Mouse (Mus musculus): ENCODE data around the gene Slc5a2. TPM values are rescaled to one million over a fixed set of nuclear protein-coding genes. Genes with fewer than 3 reads are reported as not detected.

Gene Slc5a2
- polyA plus RNA-seq, 1 experiment from 2014 or later = 0.27 TPM

- Histone ChIP-seq H3K9ac (replicated peaks; ENCODE audit: low read length) (no peak overlapping the region), H3K4me3 (ENCODE audit: low read depth, low read length) (no peak overlapping the region), H3K9me3 (replicated peaks; ENCODE audit: control insufficient read depth, low read length) (no peaks in the 10 kb centered on the region), H3K4me1 (ENCODE audit: control insufficient read depth, insufficient read depth, low read length) (no peaks in the 10 kb centered on the region), H3K27ac (replicated peaks; ENCODE audit: low read depth, low read length) (no peak overlapping the region), H3K27me3 (ENCODE audit: control insufficient read depth, insufficient read depth, low read length) (no peaks in the 10 kb centered on the region), H3K36me3 (replicated peaks; ENCODE audit: control insufficient read depth, insufficient read depth, low read depth, low read length) (no peaks in the 10 kb centered on the region), H3K4me2 (ENCODE audit: low read depth, low read length) (no peak overlapping the region)
- WGBS = 54% methylated on average over 2 of the region's 2 CpGs
- DNase-seq (ENCODE audit: low spot score) (no peak), ATAC-seq (replicated peaks; ENCODE audit: insufficient number of reproducible peaks, low FRiP score, low TSS enrichment, low read depth) (no peak)
Observed at GRCm38 (mm10) chr7:128254978-128255377, 10.5 kb upstream of the Slc5a2 start.

GRCm38 (mm10) chr7:128255757-128256156, 9.7 kb upstream of the Slc5a2 start:
- no peak overlapping the region for H3K4me3 ChIP-seq (ENCODE audit: low read depth, low read length)
- no peak for DNase-seq (ENCODE audit: low spot score)
- no peak for ATAC-seq (replicated peaks; ENCODE audit: insufficient number of reproducible peaks, low FRiP score, low TSS enrichment, low read depth)
- H3K27ac ChIP-seq (replicated peaks; ENCODE audit: low read depth, low read length) = no peak overlapping the region
- H3K36me3 ChIP-seq (replicated peaks; ENCODE audit: control insufficient read depth, insufficient read depth, low read depth, low read length) = no peaks in the 10 kb centered on the region
- H3K4me2 ChIP-seq (ENCODE audit: low read depth, low read length) = no peak overlapping the region
- no peaks in the 10 kb centered on the region for H3K4me1 ChIP-seq (ENCODE audit: control insufficient read depth, insufficient read depth, low read length)
- no peaks in the 10 kb centered on the region for H3K27me3 ChIP-seq (ENCODE audit: control insufficient read depth, insufficient read depth, low read length)
- 88% methylated on average over 5 of the region's 5 CpGs for whole genome bisulfite sequencing
- H3K9ac ChIP-seq (replicated peaks; ENCODE audit: low read length) = no peak overlapping the region
- H3K9me3 ChIP-seq (replicated peaks; ENCODE audit: control insufficient read depth, low read length) = no peaks in the 10 kb centered on the region

GRCm38 (mm10) chr7:128256783-128257334, 8.6 kb upstream of the Slc5a2 start:
- DNase-seq (ENCODE audit: low spot score) (no peak), ATAC-seq (replicated peaks; ENCODE audit: insufficient number of reproducible peaks, low FRiP score, low TSS enrichment, low read depth) (no peak)
- Histone ChIP-seq H3K9me3 (replicated peaks; ENCODE audit: control insufficient read depth, low read length) (no peaks in the 10 kb centered on the region), H3K4me2 (ENCODE audit: low read depth, low read length) (no peak overlapping the region), H3K27me3 (ENCODE audit: control insufficient read depth, insufficient read depth, low read length) (no peaks in the 10 kb centered on the region), H3K9ac (replicated peaks; ENCODE audit: low read length) (no peak overlapping the region), H3K36me3 (replicated peaks; ENCODE audit: control insufficient read depth, insufficient read depth, low read depth, low read length) (no peaks in the 10 kb centered on the region), H3K27ac (replicated peaks; ENCODE audit: low read depth, low read length) (no peak overlapping the region), H3K4me1 (ENCODE audit: control insufficient read depth, insufficient read depth, low read length) (no peaks in the 10 kb centered on the region), H3K4me3 (ENCODE audit: low read depth, low read length) (no peak overlapping the region)
- WGBS = 71% methylated on average over 5 of the region's 5 CpGs

GRCm38 (mm10) chr7:128266056-128266455, 599 bp downstream of the Slc5a2 start:
- no peaks in the 10 kb centered on the region for H3K9me3 ChIP-seq (replicated peaks; ENCODE audit: control insufficient read depth, low read length)
- 71% methylated on average over 5 of the region's 5 CpGs for WGBS
- no peak overlapping the region for H3K27ac ChIP-seq (replicated peaks; ENCODE audit: low read depth, low read length)
- H3K9ac ChIP-seq (replicated peaks; ENCODE audit: low read length) = no peak overlapping the region
- no peak overlapping the region for H3K4me3 ChIP-seq (ENCODE audit: low read depth, low read length)
- no peaks in the 10 kb centered on the region for H3K4me1 ChIP-seq (ENCODE audit: control insufficient read depth, insufficient read depth, low read length)
- DNase-seq (ENCODE audit: low spot score) (no peak), ATAC-seq (replicated peaks; ENCODE audit: insufficient number of reproducible peaks, low FRiP score, low TSS enrichment, low read depth) (no peak)
- no peaks in the 10 kb centered on the region for H3K27me3 ChIP-seq (ENCODE audit: control insufficient read depth, insufficient read depth, low read length)
- no peak overlapping the region for H3K4me2 ChIP-seq (ENCODE audit: low read depth, low read length)
- H3K36me3 ChIP-seq (replicated peaks; ENCODE audit: control insufficient read depth, insufficient read depth, low read depth, low read length) = no peaks in the 10 kb centered on the region

- Histone ChIP-seq H3K4me1 (ENCODE audit: control insufficient read depth, insufficient read depth, low read length) (no peaks in the 10 kb centered on the region), H3K9ac (replicated peaks; ENCODE audit: low read length) (no peak overlapping the region), H3K36me3 (replicated peaks; ENCODE audit: control insufficient read depth, insufficient read depth, low read depth, low read length) (no peaks in the 10 kb centered on the region), H3K4me3 (ENCODE audit: low read depth, low read length) (no peak overlapping the region), H3K27me3 (ENCODE audit: control insufficient read depth, insufficient read depth, low read length) (no peaks in the 10 kb centered on the region), H3K27ac (replicated peaks; ENCODE audit: low read depth, low read length) (no peak overlapping the region), H3K4me2 (ENCODE audit: low read depth, low read length) (no peak overlapping the region), H3K9me3 (replicated peaks; ENCODE audit: control insufficient read depth, low read length) (no peaks in the 10 kb centered on the region)
- ATAC-seq (replicated peaks; ENCODE audit: insufficient number of reproducible peaks, low FRiP score, low TSS enrichment, low read depth) (no peak), DNase-seq (ENCODE audit: low spot score) (no peak)
- 60% methylated on average over 13 of the region's 13 CpGs for WGBS
Observed at GRCm38 (mm10) chr7:128267391-128267790, 1.9 kb downstream of the Slc5a2 start.

GRCm38 (mm10) chr7:128267813-128268212, 2.4 kb downstream of the Slc5a2 start:
- WGBS = 89% methylated on average over 7 of the region's 7 CpGs
- no peak overlapping the region for H3K4me2 ChIP-seq (ENCODE audit: low read depth, low read length)
- H3K27ac ChIP-seq (replicated peaks; ENCODE audit: low read depth, low read length) = no peak overlapping the region
- no peak overlapping the region for H3K9ac ChIP-seq (replicated peaks; ENCODE audit: low read length)
- no peaks in the 10 kb centered on the region for H3K36me3 ChIP-seq (replicated peaks; ENCODE audit: control insufficient read depth, insufficient read depth, low read depth, low read length)
- no peak overlapping the region for H3K4me3 ChIP-seq (ENCODE audit: low read depth, low read length)
- ATAC-seq (replicated peaks; ENCODE audit: insufficient number of reproducible peaks, low FRiP score, low TSS enrichment, low read depth) (no peak), DNase-seq (ENCODE audit: low spot score) (no peak)
- H3K4me1 ChIP-seq (ENCODE audit: control insufficient read depth, insufficient read depth, low read length) = no peaks in the 10 kb centered on the region
- no peaks in the 10 kb centered on the region for H3K9me3 ChIP-seq (replicated peaks; ENCODE audit: control insufficient read depth, low read length)
- H3K27me3 ChIP-seq (ENCODE audit: control insufficient read depth, insufficient read depth, low read length) = no peaks in the 10 kb centered on the region

- no peak overlapping the region for H3K4me3 ChIP-seq (ENCODE audit: low read depth, low read length)
- H3K4me1 ChIP-seq (ENCODE audit: control insufficient read depth, insufficient read depth, low read length) = no peaks in the 10 kb centered on the region
- H3K9me3 ChIP-seq (replicated peaks; ENCODE audit: control insufficient read depth, low read length) = no peaks in the 10 kb centered on the region
- H3K27ac ChIP-seq (replicated peaks; ENCODE audit: low read depth, low read length) = no peak overlapping the region
- DNase-seq (ENCODE audit: low spot score) (no peak), ATAC-seq (replicated peaks; ENCODE audit: insufficient number of reproducible peaks, low FRiP score, low TSS enrichment, low read depth) (peak; percentile 23; the same call in 1 of the 2 replicates)
- H3K9ac ChIP-seq (replicated peaks; ENCODE audit: low read length) = no peak overlapping the region
- H3K36me3 ChIP-seq (replicated peaks; ENCODE audit: control insufficient read depth, insufficient read depth, low read depth, low read length) = peaks cover 6% of the 10 kb centered on the region
- no peaks in the 10 kb centered on the region for H3K27me3 ChIP-seq (ENCODE audit: control insufficient read depth, insufficient read depth, low read length)
- WGBS = 52% methylated on average over 13 of the region's 13 CpGs
- H3K4me2 ChIP-seq (ENCODE audit: low read depth, low read length) = no peak overlapping the region
Observed at GRCm38 (mm10) chr7:128270431-128270850, 5.0 kb downstream of the Slc5a2 start.

- ATAC-seq (replicated peaks; ENCODE audit: insufficient number of reproducible peaks, low FRiP score, low TSS enrichment, low read depth) (no peak), DNase-seq (ENCODE audit: low spot score) (no peak)
- Histone ChIP-seq H3K4me1 (ENCODE audit: control insufficient read depth, insufficient read depth, low read length) (no peaks in the 10 kb centered on the region), H3K4me3 (ENCODE audit: low read depth, low read length) (no peak overlapping the region), H3K36me3 (replicated peaks; ENCODE audit: control insufficient read depth, insufficient read depth, low read depth, low read length) (peaks cover 6% of the 10 kb centered on the region), H3K9ac (replicated peaks; ENCODE audit: low read length) (no peak overlapping the region), H3K9me3 (replicated peaks; ENCODE audit: control insufficient read depth, low read length) (no peaks in the 10 kb centered on the region), H3K27me3 (ENCODE audit: control insufficient read depth, insufficient read depth, low read length) (no peaks in the 10 kb centered on the region), H3K4me2 (ENCODE audit: low read depth, low read length) (no peak overlapping the region), H3K27ac (replicated peaks; ENCODE audit: low read depth, low read length) (no peak overlapping the region)
- 95% methylated on average over 9 of the region's 9 CpGs for WGBS
Observed at GRCm38 (mm10) chr7:128271496-128271895, 6.0 kb downstream of the Slc5a2 start.

Data from embryonic facial prominence, embryonic 11.5 days (tissue).